Mouse (Mus musculus): Measurements from ENCODE around the gene Scrn1.

Gene Scrn1

DNA sequence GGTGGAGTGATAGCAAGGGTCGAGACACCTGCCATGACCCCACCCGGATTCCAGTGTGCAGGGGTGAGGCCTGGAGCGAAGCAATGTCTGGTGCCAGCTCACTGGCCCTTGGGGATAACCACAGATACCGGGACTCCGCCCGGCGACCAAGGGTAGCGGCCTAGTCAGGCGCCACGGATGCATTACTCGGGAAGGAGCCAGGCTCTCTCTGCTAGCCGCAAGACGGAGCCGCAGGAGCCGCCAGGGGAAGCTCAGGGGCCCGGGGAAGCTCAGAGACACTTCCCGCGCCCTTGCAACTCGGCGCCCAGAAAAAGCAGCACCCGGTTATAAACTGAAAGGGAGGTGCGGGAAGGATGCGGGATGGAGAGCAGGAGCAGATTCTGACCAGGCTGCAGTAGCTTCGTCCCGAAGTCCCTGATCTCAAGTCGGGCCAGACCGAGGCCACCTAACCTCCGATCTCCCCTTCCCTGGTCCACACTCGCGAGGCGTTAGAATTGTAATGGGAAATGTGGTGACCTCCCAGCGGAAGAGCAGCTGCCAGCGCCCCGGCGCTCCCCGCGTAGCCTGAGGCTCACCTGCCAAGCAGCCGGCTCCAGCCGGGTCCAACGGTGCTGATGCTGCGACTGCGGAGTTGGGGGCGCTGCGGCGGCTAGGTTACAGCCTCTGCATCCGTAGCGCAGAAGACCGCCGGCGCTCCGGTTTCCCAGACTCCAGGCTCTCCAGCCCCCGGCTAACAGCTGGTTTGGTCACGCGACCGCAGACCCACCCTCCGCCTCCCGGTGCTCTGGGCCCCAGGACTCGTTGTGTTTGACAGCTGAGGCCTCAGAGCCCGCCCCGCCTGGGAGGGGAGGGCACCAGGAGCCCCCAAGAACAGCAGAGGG, at the start of gene Scrn1:
Gene Scrn1 (minus strand): TSS at position 825 of the 881 bp plus-strand sequence.
- no peak for DNase-seq (ENCODE audit: low spot score in 2 of 2)

- DNase-seq (ENCODE audit: low spot score in 2 of 2), result no peak
Observed at GRCm38 (mm10) chr6:54606241-54606640, 40.0 kb upstream of the Scrn1 start.

DNA sequence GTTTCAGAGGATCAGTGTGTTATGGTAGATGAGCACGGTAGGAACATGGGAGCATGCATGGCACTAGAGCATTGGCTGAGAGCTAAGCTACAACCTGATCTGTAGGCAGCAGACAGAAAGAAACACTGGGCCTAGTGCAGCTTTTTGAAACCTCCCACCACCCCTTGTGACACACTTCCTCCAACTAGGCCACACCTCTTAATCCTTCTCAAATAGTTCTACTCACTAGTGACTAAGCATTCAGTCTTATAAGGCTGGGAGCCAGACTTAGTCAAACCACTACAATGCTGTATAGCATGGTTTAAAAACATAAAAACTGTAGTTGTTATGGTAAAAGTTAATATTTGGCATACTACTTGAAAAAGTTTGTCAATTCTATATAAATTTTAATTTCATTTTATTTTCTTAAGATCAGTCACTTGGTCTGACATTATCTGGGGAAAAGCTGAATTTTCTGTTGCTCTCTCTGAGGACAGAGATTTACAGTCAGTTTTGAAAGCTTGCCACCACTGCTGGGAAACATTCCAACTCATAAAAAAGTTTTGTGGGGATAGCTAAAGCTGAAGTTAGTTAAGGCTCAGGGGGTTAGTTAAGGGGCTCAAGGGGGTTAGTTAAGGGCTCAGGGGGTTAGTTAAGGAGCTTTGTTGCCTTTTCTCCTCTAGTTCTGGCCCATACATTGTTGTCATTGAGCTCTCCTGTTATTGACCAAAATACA, 37.9 kb upstream of the Scrn1 start:
- DNase-seq (ENCODE audit: low spot score in 2 of 2), result no peak

DNA sequence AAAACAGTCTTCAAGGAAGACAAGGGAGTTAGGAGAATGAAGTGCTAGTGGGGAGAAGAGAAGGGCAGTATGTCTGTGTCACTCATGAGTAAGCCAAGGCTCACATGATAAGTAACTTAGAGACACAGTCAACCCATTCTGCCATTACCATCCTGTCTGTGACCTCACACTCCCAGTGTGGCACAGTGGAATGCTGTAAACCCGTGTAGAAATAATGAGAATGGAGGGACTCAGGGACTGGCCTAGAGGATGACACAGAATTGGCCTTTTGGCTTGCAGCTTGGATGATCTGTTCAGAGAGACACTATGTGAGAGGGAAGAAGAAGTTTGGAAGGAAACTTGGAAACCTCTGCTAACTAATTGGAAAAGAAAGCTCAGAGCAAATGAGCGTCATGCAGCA, 36.6 kb upstream of the Scrn1 start:
- no peak for DNase-seq (ENCODE audit: low spot score in 2 of 2)

DNA sequence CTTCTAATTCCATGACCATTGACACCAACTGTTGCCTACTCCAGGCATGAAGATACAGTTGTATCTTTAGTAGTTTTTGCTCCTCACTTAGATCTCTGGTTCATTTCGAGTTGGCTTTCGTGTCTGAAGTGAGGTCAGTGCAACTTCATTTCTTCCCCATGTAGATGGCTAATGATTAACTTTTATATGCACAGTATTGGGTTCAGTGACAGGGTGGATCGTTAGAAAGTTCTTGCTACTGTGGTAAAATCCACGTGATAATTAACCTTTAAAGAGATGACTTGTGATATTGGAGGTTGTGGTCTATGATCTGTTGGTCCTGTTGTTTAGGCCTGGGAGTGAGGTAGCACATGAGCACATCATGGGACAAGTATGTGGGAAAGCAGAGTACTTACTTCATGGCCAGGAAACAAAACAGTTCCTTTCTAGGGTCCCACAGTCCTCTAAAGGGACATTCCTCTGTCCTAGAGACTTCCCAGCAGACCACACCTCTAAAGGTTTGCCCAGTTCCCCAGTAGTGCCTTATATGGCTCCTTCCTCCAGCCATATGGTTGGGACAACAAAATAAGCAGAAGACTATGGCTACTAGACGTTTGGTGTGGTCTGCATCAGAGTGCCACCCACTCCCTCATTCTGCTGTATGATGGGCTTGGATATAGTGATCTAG, 34.5 kb upstream of the Scrn1 start:
- no peak for DNase-seq (ENCODE audit: low spot score in 2 of 2)

GRCm38 (mm10) chr6:54597711-54598110, 31.4 kb upstream of the Scrn1 start:
- DNase-seq (ENCODE audit: low spot score in 2 of 2), result no peak

DNA sequence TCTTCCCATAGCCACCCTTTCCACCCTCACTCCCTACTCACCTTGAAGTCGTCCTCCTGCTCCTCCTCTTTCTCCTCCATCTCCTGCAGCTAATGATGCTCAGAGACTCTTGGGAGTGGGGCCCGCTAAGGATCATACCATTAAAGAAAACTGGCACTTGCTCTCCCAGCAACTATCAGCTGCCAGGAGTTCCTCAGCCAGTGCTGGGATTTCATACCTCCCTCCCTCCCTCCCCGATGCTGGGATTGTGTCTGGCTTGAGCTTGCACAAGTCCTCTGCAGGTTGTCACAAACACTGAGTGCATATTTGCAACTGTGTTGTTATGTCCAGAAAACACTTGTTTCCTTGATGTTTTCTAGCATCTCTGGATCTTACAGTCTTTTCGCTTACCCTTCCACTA, 30.9 kb upstream of the Scrn1 start, which contains the start of gene Fkbp14:
Gene Fkbp14 (minus strand): TSS at position 101 of the 400 bp plus-strand sequence.
- no peak for DNase-seq (ENCODE audit: low spot score in 2 of 2)

DNA sequence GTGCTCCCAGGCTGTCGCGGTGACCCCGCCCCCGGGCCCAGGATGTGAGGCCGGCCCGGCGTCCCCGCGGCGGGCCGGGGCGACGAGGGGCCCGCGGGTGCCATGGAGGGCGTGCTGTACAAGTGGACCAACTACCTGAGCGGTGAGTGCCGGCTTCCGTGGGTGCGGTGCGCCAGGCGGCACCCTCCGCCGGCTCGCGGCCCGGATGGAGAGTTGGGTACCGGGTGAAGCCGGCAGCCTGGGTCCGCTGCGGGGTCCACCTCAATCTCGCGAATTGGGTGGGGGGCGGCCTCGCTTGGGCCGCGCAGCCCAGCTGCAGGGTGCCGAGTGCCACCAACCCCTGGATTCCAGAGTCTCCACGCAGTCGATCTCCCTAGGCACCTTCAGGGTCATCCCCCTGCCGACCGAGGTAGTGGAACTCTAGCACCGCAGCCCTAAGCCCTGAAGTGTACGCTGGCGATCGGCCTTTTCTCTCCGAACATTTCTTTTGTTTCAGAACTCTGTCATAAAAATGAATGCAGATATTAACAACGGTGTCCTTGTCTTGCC, 29.1 kb upstream of the Scrn1 start:
- no peak for DNase-seq (ENCODE audit: low spot score in 2 of 2)

- peak; percentile 67 to 79 for DNase-seq (ENCODE audit: low spot score in 2 of 2)
Observed at GRCm38 (mm10) chr6:54594469-54595329, 28.4 kb upstream of the Scrn1 start, which contains the start of gene Plekha8. Plekha8 (plus strand) TSS chr6:54595111.

DNA sequence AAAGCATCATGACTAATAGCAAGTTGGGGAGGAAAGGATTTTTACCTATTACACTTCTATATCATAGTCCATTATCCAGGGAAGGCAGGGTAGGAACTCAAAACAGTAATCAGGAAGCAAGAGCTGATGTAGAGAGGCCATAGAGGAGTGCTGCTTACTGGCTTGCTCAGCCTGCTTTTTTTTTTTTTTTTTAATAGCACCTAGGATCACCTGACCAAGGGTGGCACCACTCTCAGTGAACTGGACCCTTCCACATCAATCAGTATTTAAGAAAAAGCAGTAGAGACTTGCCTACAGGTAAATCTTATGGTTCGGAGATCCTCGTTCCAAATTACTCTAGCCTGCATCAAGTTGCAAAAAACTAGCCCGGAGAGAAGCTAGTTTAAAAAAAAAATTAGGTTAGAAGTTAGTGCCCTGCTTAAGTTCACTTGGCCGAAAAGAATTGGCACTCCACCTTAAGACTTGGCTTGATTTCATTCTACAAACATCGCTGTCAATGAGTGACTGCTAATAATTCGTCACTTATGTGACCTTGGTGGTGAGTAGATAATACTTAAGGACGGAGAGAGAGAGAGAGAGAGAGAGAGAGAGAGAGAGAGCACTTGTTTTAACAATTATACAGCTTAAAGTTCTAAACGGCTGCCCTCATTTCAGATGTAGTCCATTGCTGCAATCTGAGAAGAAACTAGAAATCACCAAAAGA, 27.6 kb upstream of the Scrn1 start:
- DNase-seq (ENCODE audit: low spot score in 2 of 2), result no peak

DNA sequence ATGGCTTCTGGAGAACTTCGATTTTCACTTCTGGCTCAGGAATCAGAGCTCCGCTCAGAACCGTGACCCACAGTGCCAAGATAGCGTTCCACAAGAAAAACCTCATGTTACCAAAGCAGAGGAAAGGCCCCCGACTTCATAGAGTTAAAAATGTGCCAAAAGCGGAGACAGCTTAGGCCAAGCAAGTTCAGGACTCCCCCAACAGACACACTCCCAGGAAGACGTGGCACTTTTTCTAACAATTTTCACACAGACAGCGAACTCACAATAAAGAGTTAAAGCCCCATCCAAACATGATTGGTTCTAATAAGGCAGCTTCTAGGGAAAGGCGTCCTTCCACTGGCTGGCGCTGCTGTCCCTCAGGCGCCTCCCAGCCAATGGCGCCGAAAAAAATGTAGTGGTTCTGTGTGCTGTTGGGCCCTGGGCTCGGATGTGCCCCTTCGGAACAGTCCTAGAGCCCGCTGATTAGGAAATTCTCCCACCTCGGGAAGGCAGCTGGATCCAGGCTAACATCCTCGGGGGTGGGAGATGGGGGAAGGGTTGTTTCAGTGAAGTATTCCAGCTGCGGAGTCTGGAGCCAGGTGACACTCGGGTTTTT, 26.7 kb upstream of the Scrn1 start:
- DNase-seq (ENCODE audit: low spot score in 2 of 2), result peak; percentile 64 to 68

DNA sequence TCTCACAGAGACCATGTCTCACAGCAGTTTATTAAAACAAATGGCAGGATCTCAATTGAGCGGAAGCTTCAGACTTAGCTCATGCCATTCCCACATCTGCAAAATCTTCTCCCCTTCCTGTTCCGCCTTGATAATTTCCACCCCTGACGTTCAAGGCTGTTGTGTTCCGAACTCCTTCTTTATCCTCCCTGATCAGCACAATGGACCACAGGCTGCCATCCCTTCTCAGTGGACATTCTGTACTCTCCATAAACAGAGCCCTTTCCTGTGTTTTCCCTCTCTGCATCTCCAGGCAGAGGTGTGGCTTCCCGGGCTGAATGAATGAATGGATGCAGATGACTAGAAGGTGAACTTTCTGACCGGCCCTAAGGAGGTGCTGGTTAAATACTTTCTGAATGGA, 25.5 kb upstream of the Scrn1 start:
- no peak for DNase-seq (ENCODE audit: low spot score in 2 of 2)

- no peak for DNase-seq (ENCODE audit: low spot score in 2 of 2)
Observed at GRCm38 (mm10) chr6:54590691-54591090, 24.4 kb upstream of the Scrn1 start.

DNA sequence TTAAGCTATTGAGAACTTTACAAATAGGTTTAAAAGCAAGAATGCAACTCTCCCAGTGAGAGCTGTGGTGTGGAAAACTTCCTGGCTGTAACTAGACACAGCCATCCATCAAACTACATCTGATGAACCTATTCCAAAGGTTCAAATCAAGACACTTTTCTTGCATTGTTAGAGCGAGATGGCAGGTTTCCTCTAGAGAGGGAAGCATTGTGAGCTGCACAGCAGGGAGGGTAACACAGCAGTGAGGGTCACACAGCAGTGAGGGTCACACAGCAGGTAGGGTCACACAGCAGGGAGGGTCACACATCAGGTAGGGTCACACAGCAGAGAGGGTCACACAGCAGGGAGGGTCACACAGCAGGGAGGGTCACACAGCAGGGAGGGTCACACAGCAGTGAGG, 21.9 kb upstream of the Scrn1 start:
- no peak for DNase-seq (ENCODE audit: low spot score in 2 of 2)

DNA sequence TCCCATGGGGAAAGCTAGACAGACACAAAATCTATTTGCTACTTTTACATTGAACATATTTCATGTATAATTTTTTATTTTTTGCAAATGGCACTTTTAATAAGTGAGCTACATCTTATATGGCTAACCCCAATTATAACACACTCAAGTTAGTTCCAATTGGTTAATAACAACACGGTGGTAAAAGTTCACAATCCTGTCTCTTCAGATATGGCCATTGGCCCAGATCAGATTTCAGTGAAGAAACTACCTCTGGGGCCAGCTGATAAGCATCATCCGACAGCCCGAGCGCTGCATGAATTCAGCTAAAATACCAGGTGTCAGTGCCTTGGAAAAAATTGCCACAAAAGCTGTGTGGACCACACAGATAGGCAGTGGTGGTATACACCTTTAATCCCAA, 21.4 kb upstream of the Scrn1 start:
- DNase-seq (ENCODE audit: low spot score in 2 of 2), result no peak

- no peak for DNase-seq (ENCODE audit: low spot score in 2 of 2)
Observed at GRCm38 (mm10) chr6:54586911-54587310, 20.6 kb upstream of the Scrn1 start.

DNA sequence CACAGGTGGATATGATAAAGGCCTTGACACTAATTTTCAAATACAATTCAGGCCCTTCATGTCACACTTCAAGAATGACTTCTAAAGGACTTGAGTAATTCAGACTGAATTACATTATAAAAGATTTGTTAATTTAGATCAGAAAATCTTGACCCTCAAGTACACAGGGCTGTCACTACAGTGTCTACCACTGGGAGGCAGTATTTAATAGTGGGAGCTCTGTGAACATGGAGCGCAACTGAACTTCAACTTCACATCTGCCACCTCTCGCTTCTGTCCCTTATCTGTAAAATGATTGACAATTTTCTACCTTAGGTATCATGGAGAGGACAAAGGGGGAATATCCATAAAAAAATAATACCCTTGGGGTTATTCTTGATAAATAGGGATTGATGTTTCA, 19.9 kb upstream of the Scrn1 start:
- peak in 1 of 2 experiments; percentile 20 for DNase-seq (ENCODE audit: low spot score in 2 of 2)

DNA sequence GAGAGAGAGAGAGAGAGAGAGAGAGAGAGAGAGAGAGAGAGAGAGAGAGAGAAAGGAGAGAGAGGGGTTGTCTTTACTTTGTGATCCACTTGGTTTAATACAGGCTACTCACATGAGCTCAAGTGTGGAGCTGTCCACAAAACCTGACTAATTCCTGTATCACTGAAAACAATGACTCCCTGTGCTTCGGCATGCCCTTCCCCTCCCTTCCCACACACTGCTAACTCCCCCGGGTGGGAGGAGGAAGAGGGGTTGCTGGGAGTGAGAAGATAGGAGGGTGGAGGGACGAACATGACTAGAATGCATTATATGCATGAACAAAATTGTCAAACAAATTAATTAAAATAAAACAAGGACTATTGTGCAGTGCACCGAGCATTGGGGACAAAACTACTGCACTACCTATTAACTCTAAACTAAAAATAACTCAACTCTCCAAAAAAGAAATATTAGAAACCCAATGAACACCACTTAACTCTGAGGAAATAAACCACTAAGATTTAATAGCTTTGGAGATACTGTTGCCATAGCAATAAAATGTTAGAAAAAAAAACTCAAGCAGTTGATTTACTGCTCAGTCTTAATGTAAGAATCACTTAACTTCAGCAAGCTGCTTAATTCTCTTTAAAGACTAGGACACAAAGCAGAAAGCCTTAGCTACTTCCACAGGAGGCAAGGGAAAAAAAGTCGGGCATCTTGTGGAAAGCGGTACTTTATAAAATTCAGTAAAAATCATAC, 7.1 kb upstream of the Scrn1 start:
- no peak for DNase-seq (ENCODE audit: low spot score in 2 of 2)

DNA sequence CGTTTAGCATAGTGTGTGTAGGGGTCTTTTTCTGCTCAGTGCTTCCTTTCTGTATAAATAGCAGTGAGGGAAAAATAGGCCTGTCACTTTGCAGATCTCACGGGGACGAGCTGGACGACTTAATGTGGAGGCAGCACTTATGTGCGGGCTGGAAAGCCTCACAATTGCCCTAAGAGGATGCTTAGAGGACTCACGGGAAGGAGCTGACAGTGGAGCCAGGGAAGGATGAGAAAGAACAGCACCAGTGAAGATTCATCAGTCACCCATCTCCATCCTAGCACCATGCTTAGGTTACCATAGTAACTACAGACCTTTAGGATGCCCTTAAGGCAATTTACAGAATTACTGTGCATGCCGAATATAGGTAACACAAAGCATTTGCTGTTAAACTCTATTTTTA, 3.5 kb upstream of the Scrn1 start:
- DNase-seq (ENCODE audit: low spot score in 2 of 2), result no peak
